Mouse (Mus musculus) heart, adult 9 months (tissue): ENCODE results near the gene Lrmda.

ENCODE experiments used
- DNase-seq, 2 experiments: peaks; one replicate each; pipeline ENCODE4 v3.0.0; 2022; ENCODE audit warnings: low spot score in 2 of 2

Gene Lrmda

DNA sequence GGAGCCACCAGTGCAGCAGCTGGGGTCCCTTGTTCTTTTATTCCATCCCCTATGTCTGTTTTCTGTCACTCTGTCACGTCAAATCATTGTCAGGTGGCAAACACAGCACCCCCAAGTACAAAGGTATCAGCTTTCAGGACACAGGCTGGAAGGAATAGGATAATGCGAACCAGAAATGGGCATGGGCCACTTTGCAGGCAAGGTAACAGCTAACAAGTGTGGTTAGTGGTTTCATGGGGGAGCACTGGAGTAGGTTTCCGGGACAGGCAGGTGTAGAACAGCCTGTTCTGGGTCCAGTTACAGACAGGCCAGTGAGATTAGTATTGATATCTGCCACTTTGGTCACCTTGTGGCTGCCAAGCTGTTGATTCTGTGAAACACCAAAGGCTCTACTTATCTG, 917.2 kb downstream of the Lrmda start:
- DNase-seq = no peak

DNA sequence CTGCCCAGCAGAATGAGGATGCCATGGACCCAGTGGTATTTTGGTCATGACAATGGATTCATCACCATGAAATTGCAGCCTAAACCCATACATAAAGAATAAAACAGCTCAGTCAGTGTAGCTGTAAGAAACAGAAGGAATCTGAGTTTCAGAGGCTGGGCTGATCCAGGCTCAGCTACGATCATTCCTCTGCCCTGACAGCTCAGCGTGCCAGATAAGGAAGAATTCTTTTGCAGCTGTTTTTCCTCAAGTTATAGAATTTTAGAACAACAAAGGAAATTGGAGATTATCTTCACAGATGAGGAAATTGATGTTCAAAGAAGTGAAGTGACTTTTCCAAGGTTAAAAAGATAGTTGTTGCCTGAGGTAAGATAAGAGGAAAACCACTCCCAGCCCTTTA, 921.1 kb downstream of the Lrmda start:
- no peak for DNase-seq

DNA sequence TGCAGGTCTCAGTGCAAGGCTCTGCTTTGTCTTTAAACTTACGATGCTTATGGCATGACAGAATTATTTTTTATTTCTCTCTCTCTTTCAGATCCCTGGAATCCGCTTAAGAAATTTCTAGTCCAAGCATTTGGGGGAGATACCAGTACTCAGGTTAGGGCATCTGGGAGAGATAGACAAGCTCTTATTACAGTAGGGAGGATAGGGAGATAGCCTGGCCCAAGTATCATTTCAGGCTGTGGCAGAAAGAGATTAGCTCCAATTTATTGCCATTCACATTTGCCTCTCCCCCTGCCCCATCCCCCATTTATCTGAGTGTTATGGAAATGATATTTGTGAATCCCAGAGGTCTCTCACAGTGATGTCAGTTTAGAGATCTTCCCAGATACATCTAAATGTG, 923.1 kb downstream of the Lrmda start:
- no peak for DNase-seq

DNA sequence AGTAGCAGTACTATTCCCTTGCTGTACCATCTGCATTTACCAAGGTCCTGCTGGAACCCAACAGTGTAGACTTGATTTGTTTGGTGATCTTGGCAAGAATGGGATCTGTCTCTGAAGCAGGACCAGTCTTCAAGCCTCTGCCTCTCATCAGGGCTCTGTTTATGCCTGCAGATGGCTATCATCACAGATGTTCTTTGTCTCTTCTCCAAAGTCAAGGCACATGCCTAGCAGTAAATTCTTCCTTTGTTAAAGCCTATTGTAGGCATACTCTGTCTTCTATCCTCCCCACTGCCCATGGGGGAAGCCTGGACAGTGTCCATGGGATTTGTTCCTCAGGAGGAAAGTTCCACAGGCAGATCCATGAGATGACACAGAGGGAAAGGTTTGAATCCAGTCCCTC, 930.0 kb downstream of the Lrmda start:
- DNase-seq = no peak

DNA sequence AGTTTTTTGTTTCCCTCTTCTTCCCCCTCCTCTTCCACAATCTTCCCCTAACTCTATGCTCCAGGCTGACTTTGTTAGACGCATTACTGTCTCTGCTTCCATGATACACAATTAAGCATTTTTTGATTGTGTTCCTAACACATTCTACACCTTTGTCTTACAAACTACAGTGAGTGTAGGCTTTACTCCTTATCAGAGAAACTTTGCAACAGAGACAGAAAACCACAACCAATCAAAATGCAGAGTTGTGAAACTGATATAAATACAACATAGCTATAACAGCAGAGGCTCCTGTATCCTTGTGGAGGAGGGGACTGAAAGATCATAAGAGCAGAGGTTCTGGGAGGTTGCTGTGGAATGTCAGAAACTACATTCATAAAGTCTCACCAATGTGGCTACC, 933.5 kb downstream of the Lrmda start:
- DNase-seq = no peak

DNA sequence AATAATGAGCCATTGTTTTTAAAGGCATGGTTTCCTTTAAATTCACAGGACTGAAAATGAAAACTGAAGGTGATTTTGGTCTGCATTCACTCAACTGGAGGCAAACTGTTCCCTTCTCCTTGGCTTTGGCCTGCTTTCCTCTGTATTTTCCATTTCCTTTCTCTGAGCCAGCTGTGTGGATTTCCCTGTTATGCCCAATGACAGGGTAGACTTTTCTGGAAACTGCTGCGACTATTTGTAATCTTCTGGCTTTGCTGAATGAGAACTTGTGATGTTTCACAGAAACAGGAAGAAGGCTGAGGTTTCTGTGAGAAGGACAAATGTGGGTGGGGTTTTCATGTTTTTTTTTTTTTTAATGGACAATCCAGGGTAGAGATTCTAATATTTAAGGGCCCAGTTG, 940.7 kb downstream of the Lrmda start:
- peak; percentile 58 to 67 for DNase-seq

DNA sequence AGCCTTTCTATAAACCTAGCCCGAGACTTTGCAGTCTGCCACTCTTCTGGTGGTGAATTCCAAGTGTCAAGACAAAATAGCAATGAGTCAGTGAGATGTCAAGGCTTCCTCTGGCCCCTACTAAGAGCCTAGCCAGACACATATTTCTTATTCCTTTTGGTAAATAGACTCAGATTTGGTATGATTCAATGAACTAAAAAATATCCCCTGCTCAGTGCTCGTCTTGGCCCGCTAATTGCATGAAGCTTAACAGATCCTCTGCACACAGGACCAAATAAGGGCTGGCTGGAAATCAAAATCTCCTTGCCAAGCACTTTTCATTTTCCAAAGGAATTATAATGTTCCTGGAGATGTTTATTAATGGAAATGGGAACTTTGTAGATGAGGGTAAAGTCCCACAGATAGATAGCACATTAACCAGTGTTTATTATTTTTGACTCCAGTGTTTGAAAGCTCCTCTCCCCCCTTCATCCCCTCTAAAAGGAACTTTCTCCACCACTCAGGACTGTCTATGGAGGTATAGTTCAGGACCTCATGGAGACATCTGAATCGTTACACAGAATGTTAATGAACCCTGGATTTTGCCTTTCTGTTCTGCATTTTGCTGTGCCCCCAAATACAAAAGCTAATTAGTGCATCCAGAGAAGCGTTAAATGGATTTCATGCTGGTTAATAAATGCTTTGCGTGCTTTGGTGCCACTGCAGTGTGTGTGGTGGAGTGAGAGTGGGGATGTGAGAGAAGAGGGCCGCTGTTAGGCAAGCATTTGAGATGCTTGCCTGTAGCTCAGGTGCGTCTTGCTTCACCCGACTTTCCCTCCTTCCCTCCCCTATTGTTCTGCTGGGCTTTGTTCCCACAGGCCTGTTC, 945.5 kb downstream of the Lrmda start:
- DNase-seq = peak; percentile 36 to 42

DNA sequence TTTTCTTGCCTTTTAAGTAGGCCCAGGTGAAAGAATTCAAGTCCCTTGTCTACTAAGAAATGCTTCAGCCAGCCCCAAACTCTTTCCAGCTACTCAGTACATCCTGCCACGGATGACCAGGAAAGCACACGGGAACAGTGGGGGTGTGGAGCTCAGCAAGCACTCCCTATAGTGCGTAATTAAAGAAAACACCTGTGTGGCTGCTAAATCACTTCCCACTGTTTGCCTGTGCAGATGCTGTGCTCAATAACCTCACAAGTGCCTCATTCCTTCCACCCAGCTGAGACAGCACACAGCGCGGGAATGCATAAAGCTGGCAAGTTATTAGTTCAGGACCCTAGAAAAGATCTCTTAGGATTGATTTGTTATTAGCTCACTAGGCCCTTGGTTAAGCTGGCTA, 949.2 kb downstream of the Lrmda start:
- DNase-seq = no peak

DNA sequence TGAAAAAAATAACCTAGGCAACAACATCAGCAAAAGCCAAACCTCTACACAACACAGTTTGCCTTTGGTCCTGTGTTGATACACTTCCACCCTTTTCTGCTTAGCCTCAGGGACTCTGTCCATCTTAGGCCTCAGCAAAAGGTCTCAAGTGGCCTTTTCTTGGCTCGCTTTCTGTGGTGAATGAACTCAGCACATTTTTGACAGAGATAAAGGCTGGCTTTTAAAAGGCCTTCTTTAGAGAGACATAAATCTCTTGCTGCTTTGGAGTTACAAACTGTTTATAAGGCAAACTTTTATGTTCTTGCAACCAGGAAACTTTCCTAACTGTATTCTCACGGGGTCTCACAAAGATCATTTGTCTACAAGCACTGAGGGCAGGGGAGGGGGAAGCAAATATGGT, 967.2 kb downstream of the Lrmda start:
- peak; percentile 77 to 80 for DNase-seq

DNA sequence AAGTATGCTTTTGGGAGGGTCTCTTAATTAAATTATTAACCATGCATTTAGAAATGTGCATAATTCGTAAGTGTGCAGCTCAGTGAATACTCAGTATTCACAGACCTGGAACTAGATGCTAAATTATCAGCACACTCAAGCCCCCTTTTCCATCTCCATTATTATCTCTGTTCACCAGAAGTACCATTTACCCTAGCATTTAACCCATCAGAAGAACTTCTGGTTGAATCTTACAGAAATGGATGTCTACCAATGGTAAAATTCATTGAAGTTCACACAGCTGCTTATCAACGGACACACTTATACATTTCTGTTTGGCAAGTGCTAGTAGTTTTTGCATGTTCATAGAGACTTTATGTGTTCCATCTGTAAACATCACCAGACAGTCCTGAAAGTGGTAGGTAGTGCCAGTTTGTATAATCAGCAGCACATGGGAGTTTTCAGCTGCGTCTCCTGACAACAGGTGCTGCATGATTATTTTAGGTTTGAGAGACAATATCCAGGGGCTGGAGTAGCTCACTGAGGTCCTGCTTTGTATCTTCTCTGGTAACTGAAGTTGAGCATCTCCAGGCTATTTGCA, 968.7 kb downstream of the Lrmda start:
- no peak for DNase-seq

DNA sequence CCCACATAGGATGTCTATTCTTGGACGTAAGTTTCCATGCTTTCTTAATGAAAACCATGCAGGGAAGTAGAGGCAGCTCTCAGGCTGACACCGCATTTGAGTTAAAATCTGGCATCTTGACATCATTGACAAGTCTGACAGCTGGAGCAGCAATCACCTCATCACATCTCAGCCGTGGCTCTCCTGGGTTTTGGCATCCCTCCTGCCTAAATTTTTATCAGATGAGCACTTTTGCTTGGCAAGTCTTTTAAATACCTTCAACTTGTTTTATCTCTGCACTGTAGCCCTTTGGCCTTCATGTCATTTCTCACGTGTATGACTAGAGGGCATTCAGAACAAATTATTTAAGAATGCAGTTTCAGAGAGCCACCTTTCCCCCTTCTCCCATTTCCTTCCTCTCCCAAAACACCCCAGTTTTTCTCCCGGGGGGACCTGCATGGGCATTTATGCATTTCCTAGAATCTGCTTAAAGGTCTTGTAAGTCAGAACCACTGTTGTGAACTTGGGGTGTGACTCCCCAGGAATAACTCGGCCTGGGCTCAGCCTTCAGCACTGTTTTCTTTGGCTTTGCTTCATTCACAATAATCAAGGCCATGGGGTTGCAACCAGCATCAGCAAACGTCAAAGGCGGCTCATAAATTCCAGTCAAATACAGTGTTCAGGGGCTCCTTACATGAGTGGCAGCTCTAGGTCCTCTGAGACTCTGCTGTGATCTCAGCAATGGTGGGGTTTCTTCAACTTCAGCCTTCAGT, 975.8 kb downstream of the Lrmda start:
- DNase-seq = no peak

DNA sequence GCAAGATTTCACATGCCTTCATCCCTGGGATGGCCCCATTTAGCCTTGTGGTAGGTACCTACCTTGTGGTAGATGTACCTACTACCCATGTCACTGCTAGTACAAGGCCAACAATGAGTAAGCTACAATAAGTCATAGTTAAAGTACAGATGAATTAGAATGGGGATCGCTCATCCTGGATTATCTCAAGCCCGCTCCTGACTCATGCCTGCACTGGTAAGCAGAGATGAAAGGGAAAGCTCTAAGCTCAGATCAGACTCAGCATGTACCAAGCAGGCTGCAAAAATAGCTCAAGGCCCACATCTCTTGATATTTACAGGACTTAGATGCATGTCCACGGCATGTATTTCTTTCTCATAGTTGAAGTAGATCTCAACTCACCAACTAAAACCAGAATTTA, 979.4 kb downstream of the Lrmda start:
- DNase-seq = no peak

DNA sequence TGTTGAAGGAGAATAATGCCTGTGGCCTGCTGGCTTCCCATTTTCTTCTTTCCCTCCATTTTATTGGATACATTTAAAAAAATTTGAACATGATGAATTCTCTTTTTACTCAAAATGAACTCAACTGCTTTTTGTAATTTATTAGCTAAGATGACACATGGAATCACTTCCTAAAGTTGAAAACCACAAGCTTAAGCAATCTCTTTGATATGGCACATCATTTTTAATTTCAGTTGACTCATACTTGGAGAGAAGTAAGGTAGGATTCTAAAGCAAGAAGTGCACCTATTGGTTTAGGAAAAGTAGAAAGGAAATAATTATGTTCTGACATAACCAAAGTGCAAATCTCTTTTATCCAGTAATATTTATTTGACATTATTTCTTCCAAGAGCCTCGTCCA, 992.5 kb downstream of the Lrmda start:
- DNase-seq = no peak

DNA sequence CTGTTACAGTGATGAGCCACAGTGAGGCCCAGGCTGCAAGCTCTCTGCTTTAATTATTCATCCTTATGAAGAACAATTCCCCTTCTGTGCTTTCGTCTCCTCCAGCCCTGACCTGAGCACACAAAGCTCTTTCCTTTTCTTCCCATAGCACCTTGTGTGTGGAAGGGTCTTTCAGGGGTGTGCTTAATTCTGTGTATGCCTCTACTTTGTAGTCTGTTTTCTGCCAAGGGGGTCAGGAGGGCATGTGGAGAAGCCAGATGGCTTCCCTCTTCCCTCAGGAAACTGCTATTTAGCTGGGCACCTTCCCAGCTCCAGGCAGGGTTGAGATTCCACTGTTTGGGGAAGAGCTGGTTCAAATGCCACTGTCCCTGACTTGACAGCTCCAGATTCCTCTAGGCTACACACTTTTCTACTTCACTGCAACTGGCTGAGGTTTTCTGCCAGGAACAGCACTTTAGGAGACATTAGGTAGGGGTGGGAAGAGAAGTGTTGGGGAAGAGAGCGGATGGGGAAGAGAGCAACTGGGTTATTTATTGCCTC, 995.3 kb downstream of the Lrmda start:
- peak; percentile 5 for DNase-seq

DNA sequence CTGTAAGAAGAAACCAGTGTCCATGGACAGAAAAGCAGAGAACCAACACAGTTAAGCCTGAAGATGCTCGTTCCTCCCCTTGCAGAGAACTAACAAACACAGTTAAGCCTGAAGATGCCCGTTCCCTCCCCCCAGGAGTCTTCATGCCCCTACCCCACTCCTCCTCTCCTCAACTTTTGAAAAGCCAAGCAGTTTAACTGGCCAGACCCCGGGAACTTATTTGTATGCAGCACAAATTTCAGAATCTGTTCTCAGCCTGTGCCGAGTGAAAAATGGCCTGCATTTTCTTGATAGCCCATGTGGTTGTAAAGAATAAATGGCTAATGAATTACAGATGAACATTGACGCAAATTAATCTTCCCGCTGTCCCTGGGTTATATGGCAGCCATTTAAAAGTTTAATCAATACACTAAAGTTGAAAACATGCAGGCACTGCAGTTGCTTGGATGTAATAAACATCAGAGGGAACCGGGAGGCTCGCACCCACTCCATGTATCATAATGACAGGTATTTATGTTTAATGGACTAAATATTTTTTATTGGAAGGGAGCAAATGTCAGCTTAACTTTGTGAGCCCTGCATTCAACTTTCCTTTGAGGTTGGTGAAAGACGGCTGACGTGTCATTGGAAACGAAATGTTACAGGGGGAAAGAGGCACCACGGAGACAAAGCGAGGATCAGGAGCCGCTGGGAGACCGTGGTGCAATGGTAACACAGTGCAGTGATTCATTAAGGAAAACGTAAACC, 996.0 kb downstream of the Lrmda start:
- no peak for DNase-seq

DNA sequence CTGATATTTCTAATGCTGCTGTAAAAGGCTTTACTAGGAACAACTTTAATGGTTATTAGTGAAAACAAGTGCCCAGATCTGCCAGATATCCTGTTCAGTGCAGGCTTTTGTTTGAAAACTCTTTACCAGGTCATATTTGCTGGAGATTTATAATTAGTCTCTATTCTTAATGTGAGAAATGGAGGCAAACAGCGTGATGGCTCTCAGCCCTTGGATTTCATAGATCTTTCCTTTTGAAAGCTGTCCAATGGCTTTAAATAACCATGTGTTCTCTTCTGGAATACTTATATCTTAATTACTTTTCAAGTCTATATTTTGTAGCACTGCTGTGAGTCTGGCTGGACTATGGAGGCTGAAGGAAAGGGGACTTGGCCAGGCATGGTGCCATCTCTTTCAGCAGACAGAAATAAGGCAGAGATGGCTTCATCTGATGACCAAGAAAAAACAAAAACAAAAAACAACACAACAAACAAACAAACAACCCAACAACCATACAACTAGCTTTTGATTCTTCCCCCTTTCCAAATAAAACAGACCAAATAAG, 996.6 kb downstream of the Lrmda start:
- no peak for DNase-seq

DNA sequence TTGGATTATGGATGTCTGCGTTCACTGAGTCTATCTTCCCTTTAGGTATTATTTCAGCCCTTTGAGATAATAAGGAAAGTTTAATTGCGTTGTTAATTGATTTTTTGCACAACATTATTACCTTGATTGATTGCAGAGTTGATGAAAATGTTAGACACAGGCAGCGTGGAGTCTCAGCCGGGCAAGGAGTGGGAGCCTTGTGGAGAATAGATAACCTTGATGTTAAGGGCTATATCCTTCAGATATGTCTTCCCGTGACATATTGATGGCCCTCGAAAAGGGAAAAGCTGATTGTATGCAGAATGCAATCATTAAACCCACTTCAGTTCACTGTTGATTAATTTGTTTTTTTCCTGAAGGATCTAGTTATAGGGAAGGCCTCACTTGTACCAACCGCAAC, 1021.5 kb downstream of the Lrmda start:
- DNase-seq = no peak

DNA sequence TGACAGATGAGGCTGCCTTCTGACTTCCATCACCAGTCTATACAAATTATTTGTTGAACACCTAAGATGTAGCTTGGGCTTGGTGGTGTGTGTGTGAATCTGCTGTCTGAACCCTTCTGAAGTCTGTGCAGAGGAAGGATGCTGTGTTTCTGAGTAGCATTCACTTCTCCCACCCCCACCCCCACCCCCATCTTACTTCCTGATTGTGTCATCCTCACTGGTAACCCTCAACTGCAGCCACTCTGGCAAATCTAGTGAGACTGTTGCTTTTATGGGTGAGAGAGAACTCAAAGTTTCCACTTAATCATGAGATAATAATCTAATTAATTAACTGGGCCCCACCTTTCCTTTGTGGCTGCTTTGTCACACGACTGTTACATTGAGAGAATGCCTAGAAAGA, 1025.8 kb downstream of the Lrmda start:
- no peak for DNase-seq

DNA sequence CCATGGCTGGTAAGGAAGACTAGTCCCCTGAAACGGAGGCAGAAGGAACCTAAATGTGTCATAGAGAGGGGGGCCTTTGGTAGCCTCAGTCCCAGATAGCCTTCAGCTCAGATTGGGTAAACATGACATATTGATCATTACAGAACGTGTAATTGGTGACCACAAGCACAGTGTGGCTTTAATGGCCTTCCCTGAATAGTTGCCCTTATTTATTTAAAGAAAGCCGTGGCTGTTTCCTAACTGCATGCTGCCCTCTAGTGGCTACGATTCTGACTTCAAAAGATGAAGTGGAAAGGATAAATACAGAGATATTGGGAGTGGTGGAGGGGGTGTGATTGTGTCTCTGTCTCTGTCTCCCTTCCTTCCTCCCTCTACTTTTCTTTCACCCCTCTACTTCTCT, 1026.8 kb downstream of the Lrmda start:
- DNase-seq = peak; percentile 17 to 58

DNA sequence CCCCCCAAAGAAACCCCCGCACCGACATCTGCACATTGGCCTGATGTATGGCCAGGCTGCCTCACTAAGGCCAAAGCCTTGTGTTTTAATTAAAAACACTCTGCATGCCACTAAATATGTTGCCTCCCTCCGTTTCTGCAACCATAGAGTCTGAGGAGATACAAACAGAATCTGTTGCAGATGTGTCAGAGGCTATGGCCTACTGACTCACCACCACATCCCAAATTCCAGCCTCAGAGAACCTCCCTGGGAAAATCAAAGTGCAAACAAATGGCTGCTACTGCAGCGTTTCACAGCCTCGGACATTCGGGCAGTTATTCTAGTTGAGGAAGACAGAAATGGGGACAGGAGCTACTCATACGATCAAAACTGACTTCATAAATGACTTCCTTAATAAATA, 1031.9 kb downstream of the Lrmda start:
- no peak for DNase-seq

DNA sequence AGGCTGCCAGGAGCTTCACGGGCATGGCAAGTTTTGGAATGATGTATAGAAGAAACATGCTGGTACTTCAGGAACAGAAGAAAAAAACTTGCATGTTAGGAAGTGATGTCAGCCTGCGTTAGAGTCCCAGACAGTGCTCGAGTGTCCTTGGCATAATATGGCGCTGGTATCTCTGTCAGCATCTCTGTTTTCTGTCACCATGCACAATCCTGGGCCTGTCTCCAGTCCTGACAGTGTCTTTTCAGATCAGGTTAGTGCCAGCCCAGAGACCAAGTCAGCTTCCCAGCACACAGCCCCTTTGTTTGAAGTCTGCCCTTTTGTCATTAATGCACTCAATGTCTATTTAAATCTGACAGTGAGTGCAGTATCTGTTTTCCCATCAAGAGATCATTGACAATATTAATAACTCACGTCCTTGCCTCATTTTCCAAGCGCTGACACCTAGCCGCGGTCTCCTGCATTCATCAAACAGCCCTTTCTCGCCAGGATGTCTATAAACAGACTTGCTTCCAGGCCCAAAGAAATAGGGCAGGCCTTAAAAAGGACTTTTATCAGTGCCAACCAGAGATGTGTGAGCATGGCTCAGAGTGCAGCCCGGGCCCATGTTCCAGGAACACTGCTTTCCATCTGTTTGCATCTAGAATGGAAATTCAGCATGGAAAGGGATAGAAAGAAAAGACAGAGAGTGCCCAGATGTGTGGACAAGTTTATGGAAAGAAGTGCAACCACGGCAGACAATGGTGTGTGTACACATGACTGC, 1033.5 kb downstream of the Lrmda start:
- DNase-seq = no peak
